Mouse (Mus musculus) myocyte (in vitro differentiated cells): ENCODE data around the gene Ipo4.

Experiments
- POLR2A ChIP-seq: IDR thresholded peaks from one replicate; pipeline ENCODE4 v1.6.1; 2011; ENCODE audit warnings: low read depth, mild to moderate bottlenecking, control low read depth, moderate library complexity; ENCODE audit not compliant: insufficient read length
- USF1 ChIP-seq: IDR thresholded peaks from one replicate; pipeline ENCODE4 v1.6.1; 2011; ENCODE audit warnings: low read depth, mild to moderate bottlenecking, control low read depth, moderate library complexity

DNA sequence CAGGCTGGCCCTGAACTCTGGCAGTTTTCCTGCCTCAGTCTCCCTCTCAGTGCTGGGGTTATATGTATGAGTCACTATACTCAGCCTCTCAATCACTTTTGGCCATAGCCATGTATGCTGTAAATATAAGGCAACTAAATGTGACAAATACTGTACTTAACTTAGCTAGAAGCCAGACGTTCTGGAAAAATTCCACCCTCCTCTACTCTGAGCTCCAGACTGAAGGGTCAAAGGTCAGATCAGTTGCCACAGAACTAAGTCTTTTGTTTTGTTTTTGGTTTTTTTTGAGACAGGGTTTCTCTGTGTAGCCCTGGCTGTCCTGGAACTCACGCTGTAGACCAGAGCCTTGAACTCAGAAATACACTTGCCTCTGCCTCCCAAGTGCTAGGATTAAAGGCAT lies 19.9 kb downstream of the Ipo4 start:
- TF ChIP-seq POLR2A (no peak), USF1 (no peak)
